Mouse (Mus musculus): ENCODE measurements around the gene Wnt4. TPM values are rescaled to one million over a fixed set of nuclear protein-coding genes. Genes with fewer than 3 reads are reported as not detected.

Wnt4 gene
- polyA plus RNA-seq, 1 experiment from 2014 or later: 0.22 TPM

GRCm38 (mm10) chr4:137281273-137281672 is 4.0 kb downstream of the Wnt4 start:
- Histone ChIP-seq H3K4me3 (replicated peaks) (no peak overlapping the region), H3K4me1 (replicated peaks) (0 out of 2 replicates have a peak, but pooled peaks cover 8% of the 10 kb centered on the region), H3K4me2 (no peak overlapping the region), H3K27me3 (peaks cover 87% of the 10 kb centered on the region), H3K36me3 (no peaks in the 10 kb centered on the region), H3K27ac (no peak overlapping the region), H3K9me3 (replicated peaks) (no peaks in the 10 kb centered on the region), H3K9ac (no peak overlapping the region)
- no peak for ATAC-seq (ENCODE audit: low read depth)
- 55% methylated on average over 3 of the region's 3 CpGs for WGBS (ENCODE audit: insufficient replicate concordance)
- no peak for DNase-seq

DNA sequence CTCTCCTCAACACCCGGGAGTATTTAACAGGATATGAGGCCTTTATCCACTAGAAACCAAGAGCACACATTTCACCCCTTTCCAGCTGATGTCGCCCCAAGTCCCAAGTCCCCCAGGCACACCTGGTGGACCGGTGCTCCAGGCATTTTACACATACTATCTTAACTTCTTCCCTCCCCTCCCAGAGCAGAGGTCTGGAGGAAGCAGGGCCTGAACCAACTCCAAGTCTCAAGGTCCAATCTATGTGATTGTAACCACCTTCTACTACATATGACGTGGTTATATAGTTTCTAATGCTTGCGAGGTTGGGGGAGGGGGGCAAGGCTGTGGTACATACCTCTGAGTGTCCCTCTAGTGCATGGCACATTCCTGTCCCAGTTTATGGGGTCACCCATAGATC is 4.8 kb downstream of the Wnt4 start:
- DNase-seq: no peak
- Histone ChIP-seq H3K9me3 (replicated peaks) (no peaks in the 10 kb centered on the region), H3K4me3 (replicated peaks) (no peak overlapping the region), H3K9ac (no peak overlapping the region), H3K4me1 (replicated peaks) (peaks cover 11% of the 10 kb centered on the region; the same call in 1 of the 2 replicates), H3K27ac (no peak overlapping the region), H3K36me3 (no peaks in the 10 kb centered on the region), H3K27me3 (peaks cover 79% of the 10 kb centered on the region), H3K4me2 (no peak overlapping the region)
- WGBS (ENCODE audit: insufficient replicate concordance): 59% methylated on average over 5 of the region's 5 CpGs
- ATAC-seq (ENCODE audit: low read depth): no peak

DNA sequence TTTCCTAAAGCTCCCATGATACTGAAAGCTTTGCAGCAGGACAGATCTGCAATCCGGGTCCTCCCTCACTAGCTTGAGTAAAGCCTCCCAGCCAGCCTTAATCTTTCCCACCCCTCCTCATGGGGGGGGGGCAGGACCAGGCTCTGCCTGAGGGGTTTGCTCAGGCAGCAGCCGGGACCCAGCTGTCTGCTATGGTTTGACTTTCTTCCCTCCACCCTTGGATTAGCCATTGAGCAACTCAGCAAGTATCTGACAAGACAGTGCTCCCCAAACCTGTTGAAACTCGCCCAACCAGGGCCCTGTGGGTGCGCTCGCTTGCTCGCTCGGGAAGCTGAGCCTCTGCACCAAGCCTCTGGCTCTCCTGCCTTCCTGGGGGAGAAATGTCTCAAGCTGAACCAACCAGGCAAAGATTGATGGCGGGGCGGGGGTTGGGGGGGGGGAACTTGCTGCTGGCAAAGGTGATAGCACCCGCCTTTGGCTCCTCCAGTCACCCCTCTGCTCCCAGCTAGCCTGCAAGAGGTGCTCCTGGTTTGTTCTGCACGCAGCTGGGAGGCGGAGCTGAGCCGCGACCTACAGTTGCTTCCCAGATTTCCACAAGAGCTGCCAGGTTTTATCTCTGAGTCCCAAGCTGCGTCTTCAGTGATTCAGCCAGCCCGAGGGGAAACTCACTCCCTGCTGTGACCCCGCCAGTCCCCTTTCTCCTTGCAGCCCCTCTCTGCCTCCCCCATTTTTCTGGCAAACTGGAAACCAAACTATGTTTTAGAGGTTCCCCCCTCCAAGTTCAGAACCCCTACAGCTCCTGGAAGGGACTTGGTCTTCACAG is 5.5 kb downstream of the Wnt4 start:
- Histone ChIP-seq H3K4me2 (no peak overlapping the region), H3K9me3 (replicated peaks) (no peaks in the 10 kb centered on the region), H3K27ac (no peak overlapping the region), H3K4me1 (replicated peaks) (peaks cover 7% of the 10 kb centered on the region; the same call in 1 of the 2 replicates), H3K9ac (no peak overlapping the region), H3K4me3 (replicated peaks) (no peak overlapping the region), H3K36me3 (no peaks in the 10 kb centered on the region), H3K27me3 (peaks cover 72% of the 10 kb centered on the region)
- ATAC-seq (ENCODE audit: low read depth) (no peak), DNase-seq (no peak)
- 22% methylated on average over 17 of the region's 17 CpGs for WGBS (ENCODE audit: insufficient replicate concordance)

GRCm38 (mm10) chr4:137283407-137283732 is 6.1 kb downstream of the Wnt4 start:
- no peak for DNase-seq
- ATAC-seq (ENCODE audit: low read depth): no peak
- H3K27me3 ChIP-seq: peaks cover 66% of the 10 kb centered on the region
- H3K4me1 ChIP-seq (replicated peaks): peaks cover 3% of the 10 kb centered on the region; the same call in 1 of the 2 replicates
- H3K27ac ChIP-seq: no peak overlapping the region
- H3K4me2 ChIP-seq: no peak overlapping the region
- no peaks in the 10 kb centered on the region for H3K9me3 ChIP-seq (replicated peaks)
- 13% methylated on average over 4 of the region's 4 CpGs for WGBS (ENCODE audit: insufficient replicate concordance)
- H3K36me3 ChIP-seq: no peaks in the 10 kb centered on the region
- H3K9ac ChIP-seq: no peak overlapping the region
- H3K4me3 ChIP-seq (replicated peaks): no peak overlapping the region

DNA sequence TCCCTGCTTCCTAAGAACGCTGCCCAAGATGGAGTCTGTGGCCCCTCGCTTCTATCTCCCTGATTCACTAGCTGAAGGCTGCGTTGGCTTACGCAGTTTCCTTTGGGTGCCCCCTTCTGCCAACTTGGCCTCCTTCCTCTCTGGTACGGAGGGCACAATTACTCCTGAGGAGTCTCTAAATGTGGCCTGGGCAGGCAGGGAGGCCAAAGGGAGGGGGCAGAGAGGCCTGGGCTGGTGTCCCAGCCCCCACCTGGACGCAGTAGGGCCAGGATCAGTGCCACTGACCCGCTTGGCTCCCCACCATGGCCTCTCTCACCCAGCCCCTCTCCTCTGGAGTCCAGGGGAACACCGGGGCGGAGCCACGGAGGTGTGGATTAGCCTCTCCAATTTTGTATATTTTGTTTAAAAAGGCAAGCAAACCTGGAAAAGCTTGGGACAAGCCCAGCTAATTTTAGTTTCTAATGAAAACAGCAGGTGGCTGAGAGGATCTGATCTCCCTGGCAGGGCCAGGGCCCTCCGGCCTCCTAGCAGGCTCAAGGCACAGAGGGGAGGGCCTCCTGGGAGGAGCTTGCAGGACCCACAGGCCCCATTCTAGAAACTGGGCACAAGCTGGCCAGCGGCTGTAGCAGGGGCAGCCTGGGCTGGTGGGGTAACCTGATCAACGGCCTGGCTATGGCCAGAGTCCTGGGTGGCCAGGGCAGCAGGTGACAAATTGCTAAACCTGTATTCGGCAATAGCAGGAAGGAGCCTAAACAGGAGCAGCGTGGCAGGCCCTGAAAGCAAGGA is 8.8 kb downstream of the Wnt4 start:
- WGBS (ENCODE audit: insufficient replicate concordance): 66% methylated on average over 15 of the region's 15 CpGs
- ATAC-seq (ENCODE audit: low read depth) (no peak), DNase-seq (no peak)
- peaks cover 41% of the 10 kb centered on the region for H3K27me3 ChIP-seq
- H3K27ac ChIP-seq: no peak overlapping the region
- H3K9ac ChIP-seq: no peak overlapping the region
- H3K9me3 ChIP-seq (replicated peaks): no peaks in the 10 kb centered on the region
- peaks cover 3% of the 10 kb centered on the region; the same call in 1 of the 2 replicates for H3K4me1 ChIP-seq (replicated peaks)
- H3K36me3 ChIP-seq: no peaks in the 10 kb centered on the region
- no peak overlapping the region for H3K4me2 ChIP-seq
- H3K4me3 ChIP-seq (replicated peaks): no peak overlapping the region

- no peaks in the 10 kb centered on the region for H3K36me3 ChIP-seq
- no peak overlapping the region for H3K4me3 ChIP-seq (replicated peaks)
- no peak overlapping the region for H3K4me2 ChIP-seq
- no peaks in the 10 kb centered on the region for H3K9me3 ChIP-seq (replicated peaks)
- no peak overlapping the region for H3K27ac ChIP-seq
- DNase-seq (no peak), ATAC-seq (ENCODE audit: low read depth) (no peak)
- 49% methylated on average over 8 of the region's 8 CpGs for WGBS (ENCODE audit: insufficient replicate concordance)
- peaks cover 36% of the 10 kb centered on the region for H3K27me3 ChIP-seq
- peaks cover 3% of the 10 kb centered on the region; the same call in 1 of the 2 replicates for H3K4me1 ChIP-seq (replicated peaks)
- no peak overlapping the region for H3K9ac ChIP-seq
These were observed 9.3 kb downstream of the Wnt4 start for GRCm38 (mm10) chr4:137286662-137286953.

DNA sequence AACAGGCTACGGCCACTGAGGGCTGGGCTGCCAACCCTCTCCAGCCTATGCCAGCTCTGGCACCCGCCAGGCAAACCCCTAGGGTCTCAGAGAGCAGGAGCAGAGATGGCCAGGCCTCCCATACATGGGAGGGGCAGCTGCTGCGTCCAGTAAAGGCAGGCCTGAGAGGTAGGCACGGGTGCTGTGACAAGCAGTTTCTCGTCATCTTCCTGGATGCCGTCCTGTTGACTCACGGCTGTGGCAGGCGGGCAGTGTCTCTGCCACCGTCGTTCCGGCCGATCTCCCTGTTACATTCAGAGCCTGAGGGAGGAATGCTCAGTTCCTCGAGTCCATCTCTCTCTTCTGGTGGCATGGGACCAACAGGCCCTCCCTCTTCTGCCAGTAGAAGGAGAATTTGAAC is 9.9 kb downstream of the Wnt4 start:
- H3K27me3 ChIP-seq: peaks cover 30% of the 10 kb centered on the region
- no peaks in the 10 kb centered on the region for H3K36me3 ChIP-seq
- no peak for ATAC-seq (ENCODE audit: low read depth)
- no peak overlapping the region for H3K4me2 ChIP-seq
- DNase-seq: no peak
- WGBS (ENCODE audit: insufficient replicate concordance): 69% methylated on average over 13 of the region's 13 CpGs
- no peak overlapping the region for H3K4me3 ChIP-seq (replicated peaks)
- H3K9ac ChIP-seq: no peak overlapping the region
- no peak overlapping the region for H3K27ac ChIP-seq
- peaks cover 3% of the 10 kb centered on the region; the same call in 1 of the 2 replicates for H3K4me1 ChIP-seq (replicated peaks)
- H3K9me3 ChIP-seq (replicated peaks): no peaks in the 10 kb centered on the region

- ATAC-seq (ENCODE audit: low read depth): no peak
These were observed 10.5 kb downstream of the Wnt4 start for GRCm38 (mm10) chr4:137287818-137288217.

DNA sequence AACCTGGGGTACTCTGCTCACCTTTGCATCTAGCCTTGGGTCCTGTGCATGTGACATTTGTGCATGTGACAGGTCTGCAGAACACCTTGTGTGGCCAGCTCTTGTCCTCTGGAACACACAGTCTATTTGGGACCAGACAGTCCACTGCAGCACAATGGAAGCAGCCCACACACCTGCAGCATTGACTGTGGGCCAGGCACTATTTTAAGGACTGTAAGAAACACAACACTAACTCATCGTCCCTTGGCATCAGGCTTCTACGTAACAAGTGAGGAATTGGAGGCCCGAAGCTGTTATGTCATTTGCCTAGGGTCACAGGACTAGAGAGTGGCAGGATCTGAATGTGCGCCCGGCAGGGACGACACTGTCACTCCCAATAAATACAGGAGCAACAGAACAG is 12.4 kb downstream of the Wnt4 start:
- ATAC-seq (ENCODE audit: low read depth) (no peak), DNase-seq (no peak)
- Histone ChIP-seq H3K27ac (no peak overlapping the region), H3K4me2 (no peak overlapping the region), H3K4me1 (replicated peaks) (peaks cover 3% of the 10 kb centered on the region; the same call in 1 of the 2 replicates), H3K9ac (no peak overlapping the region), H3K9me3 (replicated peaks) (no peaks in the 10 kb centered on the region), H3K27me3 (peaks cover 5% of the 10 kb centered on the region), H3K36me3 (no peaks in the 10 kb centered on the region), H3K4me3 (replicated peaks) (no peak overlapping the region)
- WGBS (ENCODE audit: insufficient replicate concordance): 61% methylated on average over 6 of the region's 6 CpGs

More at GRCm38 (mm10) chr4:137287818-137288217, 10.5 kb downstream of the Wnt4 start:
- Histone ChIP-seq H3K27ac (no peak overlapping the region), H3K9me3 (replicated peaks) (no peaks in the 10 kb centered on the region), H3K9ac (no peak overlapping the region), H3K4me1 (replicated peaks) (peaks cover 3% of the 10 kb centered on the region; the same call in 1 of the 2 replicates), H3K27me3 (peaks cover 24% of the 10 kb centered on the region), H3K4me2 (no peak overlapping the region), H3K36me3 (no peaks in the 10 kb centered on the region), H3K4me3 (replicated peaks) (no peak overlapping the region)
- DNase-seq: peak; percentile 16
- 1% methylated on average over 4 of the region's 4 CpGs for whole genome bisulfite sequencing (ENCODE audit: insufficient replicate concordance)

DNA sequence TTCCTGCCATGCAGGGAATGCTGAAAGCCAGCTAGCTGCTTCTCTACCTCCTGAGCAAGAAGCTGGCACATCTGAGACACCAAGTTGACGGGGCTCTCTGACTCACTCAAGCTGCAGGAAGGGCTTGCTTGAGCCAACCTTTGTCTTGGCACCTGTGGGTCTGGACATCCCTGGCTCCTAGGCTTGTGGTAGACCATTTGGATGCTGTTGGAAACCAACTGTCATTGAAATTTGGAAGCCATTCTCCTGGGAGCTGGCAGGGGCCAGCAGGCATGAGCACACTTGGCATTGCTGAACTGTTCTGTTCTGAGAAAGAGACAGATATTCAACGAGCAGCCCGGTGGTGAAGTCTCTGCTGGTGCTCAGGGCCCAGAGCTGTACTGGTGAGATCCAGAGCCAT is 13.0 kb downstream of the Wnt4 start:
- DNase-seq: no peak
- Histone ChIP-seq H3K4me2 (no peak overlapping the region), H3K27me3 (peaks cover 2% of the 10 kb centered on the region; the same call in 1 of the 2 replicates), H3K36me3 (no peaks in the 10 kb centered on the region), H3K9ac (no peak overlapping the region), H3K4me3 (replicated peaks) (no peak overlapping the region), H3K4me1 (replicated peaks) (peaks cover 3% of the 10 kb centered on the region; the same call in 1 of the 2 replicates), H3K9me3 (replicated peaks) (no peaks in the 10 kb centered on the region), H3K27ac (no peak overlapping the region)
- WGBS (ENCODE audit: insufficient replicate concordance): 64% methylated on average over 3 of the region's 3 CpGs
- ATAC-seq (ENCODE audit: low read depth): no peak

DNA sequence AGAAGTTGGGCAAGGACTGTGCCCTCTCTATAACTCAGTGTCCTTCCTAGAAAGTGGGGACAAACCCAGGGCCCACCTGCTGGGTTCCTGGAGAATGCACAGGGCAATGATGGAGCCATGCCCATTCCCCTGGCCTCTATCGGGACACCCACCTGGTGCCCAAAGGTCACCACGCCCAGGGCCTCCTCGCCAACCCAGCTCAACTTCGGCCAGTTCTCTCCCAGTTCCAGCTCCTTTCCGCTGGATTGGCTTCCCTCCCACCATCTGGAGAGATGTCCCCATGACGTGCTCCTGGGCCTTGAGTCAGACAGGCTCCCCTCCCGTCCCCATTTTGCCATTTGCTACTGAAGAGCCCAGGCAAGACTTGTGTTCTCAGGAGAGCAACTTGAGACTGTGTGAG is 15.3 kb downstream of the Wnt4 start:
- no peak for DNase-seq

More for the DNA sequence above, 15.3 kb downstream of the Wnt4 start:
- Histone ChIP-seq H3K4me2 (no peak overlapping the region), H3K27ac (no peak overlapping the region), H3K4me3 (replicated peaks) (no peak overlapping the region), H3K9me3 (replicated peaks) (no peaks in the 10 kb centered on the region), H3K4me1 (replicated peaks) (no peaks in the 10 kb centered on the region), H3K27me3 (peaks cover 2% of the 10 kb centered on the region; the same call in 1 of the 2 replicates), H3K36me3 (no peaks in the 10 kb centered on the region), H3K9ac (no peak overlapping the region)
- 59% methylated on average over 7 of the region's 7 CpGs for WGBS (ENCODE audit: insufficient replicate concordance)
- ATAC-seq (ENCODE audit: low read depth): no peak

Data from liver, embryonic 13.5 days (tissue).